Mouse (Mus musculus) heart, postnatal 0 days (tissue): ENCODE measurements around the gene Ptgir.

Experiments
- CTCF ChIP-seq: IDR thresholded peaks from 2 replicates; pipeline ENCODE4 v1.5.1; 2016; ENCODE audit warnings: antibody characterized with exemption, control low read depth, low read depth
- EP300 ChIP-seq: IDR thresholded peaks from 2 replicates; pipeline ENCODE4 v1.6.1; 2016; ENCODE audit warnings: antibody characterized with exemption, low read depth

DNA sequence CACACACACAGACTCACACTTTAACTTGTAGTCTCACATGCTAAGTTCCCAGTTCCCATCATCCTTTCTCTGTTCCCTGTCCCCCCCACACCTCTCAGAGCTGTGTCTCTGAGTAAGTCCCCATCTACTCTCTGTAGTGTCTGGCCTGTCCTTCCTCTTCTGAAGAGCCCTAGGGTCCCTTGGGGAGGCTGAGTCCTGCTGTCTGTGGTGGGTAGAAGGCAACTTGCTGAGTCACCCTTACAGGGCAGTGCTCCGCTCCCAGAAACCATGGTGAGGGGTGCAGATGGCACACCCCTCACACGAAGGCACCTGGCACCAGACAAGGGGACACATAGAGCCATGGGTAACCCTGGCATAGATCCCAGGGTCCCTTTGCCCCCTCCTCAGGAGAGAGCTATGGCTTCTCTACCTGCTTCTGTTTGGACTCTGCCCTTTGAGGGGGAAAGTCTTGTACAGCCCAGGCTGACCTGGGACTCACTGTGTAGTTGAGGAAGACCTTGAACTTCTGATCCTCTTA is 2.8 kb upstream of the Ptgir start:
- TF ChIP-seq CTCF (no peak), EP300 (no peak)
